8 mouse cellular contexts compared by ENCODE assay signal in genomic region chr8:125935649-125936048, GRCm38 (mm10). TPM values are rescaled to one million over a fixed set of nuclear protein-coding genes. Genes with fewer than 3 reads are reported as not detected.
DNase-seq lines count a peak whose midpoint lies in the region; ATAC-seq and TF ChIP-seq lines count a peak whose summit lies in the region.

No protein-coding gene starts in this region.

- no peak overlapping the region for H3K4me2 ChIP-seq in forebrain, postnatal 0 days (ENCODE audit: low read depth)
- no peak overlapping the region for H3K4me2 ChIP-seq in forebrain, embryonic 13.5 days
- H3K4me2 ChIP-seq in kidney, postnatal 0 days (ENCODE audit: low read length) = no peak overlapping the region

- H3K27ac ChIP-seq in forebrain, postnatal 0 days (ENCODE audit: low read depth, low read length) = no peak overlapping the region
- H3K27ac ChIP-seq in forebrain, embryonic 13.5 days = no peak overlapping the region
- no peak overlapping the region for H3K27ac ChIP-seq in thymus, adult 2 months (ENCODE audit: control insufficient read depth, insufficient read depth, low read length)
- no peak overlapping the region for H3K27ac ChIP-seq in kidney, postnatal 0 days
- H3K27ac ChIP-seq in small intestine, adult 2 months (ENCODE audit: insufficient read depth, low read depth, low read length) = no peak overlapping the region

- no peaks in the 10 kb centered on the region for H3K27me3 ChIP-seq in forebrain, postnatal 0 days (ENCODE audit: insufficient read depth, low read length)
- H3K27me3 ChIP-seq in forebrain, embryonic 13.5 days = 0 out of 2 replicates have a peak, but pooled peaks cover under 1% of the 10 kb centered on the region
- no peaks in the 10 kb centered on the region for H3K27me3 ChIP-seq in thymus, adult 2 months (ENCODE audit: control insufficient read depth, insufficient read depth, low read length)
- no peaks in the 10 kb centered on the region for H3K27me3 ChIP-seq in kidney, postnatal 0 days (ENCODE audit: insufficient read depth, low read length)
- H3K27me3 ChIP-seq in small intestine, adult 2 months (ENCODE audit: control insufficient read depth, insufficient read depth, low read length) = no peaks in the 10 kb centered on the region

- WGBS in forebrain, postnatal 0 days = 44% methylated on average over 9 of the region's 9 CpGs
- WGBS in forebrain, embryonic 13.5 days = 51% methylated on average over 9 of the region's 9 CpGs
- WGBS in thymus, adult 2 months = 44% methylated on average over 9 of the region's 9 CpGs
- 41% methylated on average over 9 of the region's 9 CpGs for WGBS in kidney, postnatal 0 days
- 35% methylated on average over 9 of the region's 9 CpGs for WGBS in small intestine, adult 2 months

- ATAC-seq in forebrain, postnatal 0 days = no peak
- no peak for ATAC-seq in forebrain, embryonic 13.5 days
- 0 out of 2 replicates have a peak, but pooled peaks have one; percentile 68 for ATAC-seq in kidney, postnatal 0 days (replicated peaks; ENCODE audit: low FRiP score, low read depth)

- no peaks in the 10 kb centered on the region for H3K9me3 ChIP-seq in forebrain, postnatal 0 days (ENCODE audit: low read length)
- H3K9me3 ChIP-seq in forebrain, embryonic 13.5 days (replicated peaks) = no peaks in the 10 kb centered on the region
- H3K9me3 ChIP-seq in kidney, postnatal 0 days (replicated peaks; ENCODE audit: low read length) = no peaks in the 10 kb centered on the region

- no peak overlapping the region for H3K9ac ChIP-seq in forebrain, postnatal 0 days
- no peak overlapping the region for H3K9ac ChIP-seq in forebrain, embryonic 13.5 days
- no peak overlapping the region for H3K9ac ChIP-seq in kidney, postnatal 0 days (ENCODE audit: low read depth, low read length)

- H3K4me3 ChIP-seq in forebrain, postnatal 0 days (ENCODE audit: low read depth, low read length) = no peak overlapping the region
- H3K4me3 ChIP-seq in forebrain, embryonic 13.5 days = no peak overlapping the region
- H3K4me3 ChIP-seq in thymus, adult 2 months (ENCODE audit: control insufficient read depth, insufficient read depth, low read length) = no peak overlapping the region
- H3K4me3 ChIP-seq in kidney, postnatal 0 days (replicated peaks; ENCODE audit: low read depth, low read length) = no peak overlapping the region
- no peak overlapping the region for H3K4me3 ChIP-seq in small intestine, adult 2 months (ENCODE audit: low read depth, low read length)

- H3K4me1 ChIP-seq in forebrain, postnatal 0 days (ENCODE audit: insufficient read depth) = no peaks in the 10 kb centered on the region
- no peaks in the 10 kb centered on the region for H3K4me1 ChIP-seq in forebrain, embryonic 13.5 days
- no peaks in the 10 kb centered on the region for H3K4me1 ChIP-seq in thymus, adult 2 months (replicated peaks; ENCODE audit: control insufficient read depth, insufficient read depth, low read length)
- no peaks in the 10 kb centered on the region for H3K4me1 ChIP-seq in kidney, postnatal 0 days (replicated peaks; ENCODE audit: insufficient read depth, low read length)
- H3K4me1 ChIP-seq in small intestine, adult 2 months (ENCODE audit: control insufficient read depth, insufficient read depth, insufficient read length, low read length) = no peaks in the 10 kb centered on the region; the same call in 1 of the 2 replicates

- DNase-seq in forebrain, postnatal 0 days = peak; percentile 70
- peak; percentile 40 for DNase-seq in thymus, adult 2 months
- no peak for DNase-seq in thymus, adult 18-20 months
- DNase-seq in cerebellum, postnatal 4 days (ENCODE audit: low spot score in 2 of 2) = peak; percentile 67 to 76
- DNase-seq in kidney, postnatal 0 days (ENCODE audit: low spot score) = peak; percentile 75
- DNase-seq in lung, adult 18-20 months = peak; percentile 40 to 54

- TF ChIP-seq CTCF in forebrain, postnatal 0 days (IDR thresholded peaks at IDR 0.05; ENCODE audit: low read depth) = peak; percentile 80
- TF ChIP-seq CTCF in thymus, adult 2 months (IDR thresholded peaks at IDR 0.05; ENCODE audit: borderline replicate concordance, control insufficient read depth, extremely low read depth, insufficient read depth, low read length, poor library complexity) = no peak
- TF ChIP-seq CTCF in kidney, postnatal 0 days (IDR thresholded peaks at IDR 0.05; ENCODE audit: low read depth) = peak; percentile 81
- peak; percentile 62; the same call in 1 of the 2 replicates for TF ChIP-seq CTCF in small intestine, adult 2 months (IDR thresholded peaks at IDR 0.05; ENCODE audit: extremely low read depth, insufficient read length, insufficient replicate concordance, low read depth, low read length)

- no peaks in the 10 kb centered on the region for H3K36me3 ChIP-seq in forebrain, postnatal 0 days (ENCODE audit: insufficient read depth)
- H3K36me3 ChIP-seq in forebrain, embryonic 13.5 days (ENCODE audit: poor library complexity, severe bottlenecking) = no peaks in the 10 kb centered on the region
- H3K36me3 ChIP-seq in thymus, adult 2 months (ENCODE audit: control insufficient read depth, insufficient read depth, low read length) = no peaks in the 10 kb centered on the region
- 0 out of 2 replicates have a peak, but pooled peaks cover 9% of the 10 kb centered on the region for H3K36me3 ChIP-seq in kidney, postnatal 0 days (ENCODE audit: insufficient read depth, low read length)
- peaks cover 59% of the 10 kb centered on the region for H3K36me3 ChIP-seq in small intestine, adult 2 months (ENCODE audit: control insufficient read depth, insufficient read depth, low read length)

- no peak for TF ChIP-seq POLR2A in thymus, adult 2 months (IDR thresholded peaks at IDR 0.05; ENCODE audit: control insufficient read depth, extremely low read depth, insufficient read depth, low read length, poor library complexity)
- no peak for TF ChIP-seq POLR2A in small intestine, adult 2 months (IDR thresholded peaks at IDR 0.05; ENCODE audit: low read depth, low read length)

RNA-seq across cellular contexts. Expression of gene Map3k21, which starts 25.4 kb away (rescaled TPM):
- total RNA-seq in forebrain, postnatal 0 days (2014; rRNA removed) = 2.3 and 3.2 TPM in 2 replicates
- 0.49 and 0.85 TPM in 2 replicates for polyA plus RNA-seq in forebrain, postnatal 0 days (2015; fragmentation: Nextera tagmentation; extraction: Ambion mirVana)
- 0.08 and 0.10 TPM in 2 replicates for polyA plus RNA-seq in forebrain, embryonic 13.5 days (2015; fragmentation: Nextera tagmentation; extraction: Ambion mirVana)
- 0.03 TPM in 2 replicates for polyA plus RNA-seq in thymus, adult 2 months (2012; rRNA removed)
- polyA plus RNA-seq in kidney, postnatal 0 days (2015; fragmentation: Nextera tagmentation; extraction: Ambion mirVana) = 3.9 and 4.4 TPM in 2 replicates
- 8.2 and 14.5 TPM in 2 replicates for polyA plus RNA-seq in small intestine, adult 2 months (2012; rRNA removed)

RNA-seq across cellular contexts. Expression of gene Pcnx2, which starts 37.5 kb away (rescaled TPM):
- total RNA-seq in forebrain, postnatal 0 days (2014; rRNA removed) = 10.0 and 12.3 TPM in 2 replicates
- polyA plus RNA-seq in forebrain, postnatal 0 days (2015; fragmentation: Nextera tagmentation; extraction: Ambion mirVana) = 1.8 and 2.1 TPM in 2 replicates
- polyA plus RNA-seq in forebrain, embryonic 13.5 days (2015; fragmentation: Nextera tagmentation; extraction: Ambion mirVana) = 2.1 and 2.5 TPM in 2 replicates
- polyA plus RNA-seq in thymus, adult 2 months (2012; rRNA removed) = 0.19 and 0.34 TPM in 2 replicates
- polyA plus RNA-seq in kidney, postnatal 0 days (2015; fragmentation: Nextera tagmentation; extraction: Ambion mirVana) = 0.13 and 0.18 TPM in 2 replicates
- polyA plus RNA-seq in small intestine, adult 2 months (2012; rRNA removed) = 0.08 and 0.39 TPM in 2 replicates

RNA-seq across cellular contexts. Expression of gene Kcnk1, which starts 59.3 kb away (rescaled TPM):
- 43.6 and 43.9 TPM in 2 replicates for total RNA-seq in forebrain, postnatal 0 days (2014; rRNA removed)
- 32.3 and 38.8 TPM in 2 replicates for polyA plus RNA-seq in forebrain, postnatal 0 days (2015; fragmentation: Nextera tagmentation; extraction: Ambion mirVana)
- polyA plus RNA-seq in forebrain, embryonic 13.5 days (2015; fragmentation: Nextera tagmentation; extraction: Ambion mirVana) = 4.1 and 5.2 TPM in 2 replicates
- 1.1 and 1.6 TPM in 2 replicates for polyA plus RNA-seq in thymus, adult 2 months (2012; rRNA removed)
- polyA plus RNA-seq in kidney, postnatal 0 days (2015; fragmentation: Nextera tagmentation; extraction: Ambion mirVana) = 66.5 and 72.5 TPM in 2 replicates
- 30.0 and 40.5 TPM in 2 replicates for polyA plus RNA-seq in small intestine, adult 2 months (2012; rRNA removed)

Comparison
In these comparisons a context has a peak if more than half of its experiments do, and no peak if none do; other contexts are left out.
1. DNase-seq: peak in forebrain, postnatal 0 days (single experiment), thymus, adult 2 months (single experiment), cerebellum, postnatal 4 days (2 of 2), kidney, postnatal 0 days (single experiment) and lung, adult 18-20 months (2 of 2); none in thymus, adult 18-20 months (0 of 2).